ENCODE assay signal across 9 mouse cellular contexts in genomic region chr6:100025531-100025951, GRCm38 (mm10).
DNase-seq lines count a peak whose midpoint lies in the region; ATAC-seq lines count a peak whose summit lies in the region.
"Had no signal": no experiment of that assay in that cellular context is flagged by ENCODE, and none has a peak within 500 bp of the region (broad histone marks: within the 10 kb centered on the region; RNA-seq: fewer than 3 reads in every experiment).

No protein-coding gene starts in this region.

- intact Hi-C loops in left cerebral cortex, postnatal 4 days (cut with DNase I): no loop called here

- DNase-seq in adrenal gland, postnatal 10 days: peak; percentile 4
- DNase-seq in adrenal gland, adult 18-20 months (ENCODE audit: low spot score in 2 of 2): no peak
- peak; percentile 59 for DNase-seq in left cerebral cortex, postnatal 4 days
- no peak for DNase-seq in left cerebral cortex, adult 8-10 months (ENCODE audit: low spot score in 2 of 2)
- DNase-seq in gonadal fat pad, adult 2 months (ENCODE audit: low read depth): peak; percentile 63
- DNase-seq in heart, adult 8-10 months (ENCODE audit: low spot score): no peak

- WGBS in neural tube, embryonic 14.5 days: 35% methylated on average over 5 of the region's 5 CpGs

- no peaks in the 10 kb centered on the region for H3K9me3 ChIP-seq in neural tube, embryonic 14.5 days (ENCODE audit: control insufficient read depth, low read length)

- H3K9ac ChIP-seq in neural tube, embryonic 14.5 days (replicated peaks; ENCODE audit: low read depth, low read length): no peak overlapping the region
- H3K9ac ChIP-seq: liver, embryonic 14.5 days had no signal

- peak; percentile 70 for ATAC-seq in neural tube, embryonic 14.5 days (ENCODE audit: low read depth)
- ATAC-seq in frontal cortex, adult (ENCODE audit: low TSS enrichment): no peak

- H3K4me1 ChIP-seq in neural tube, embryonic 14.5 days (ENCODE audit: control insufficient read depth, insufficient read depth, low read length): no peaks in the 10 kb centered on the region

- no peaks in the 10 kb centered on the region for H3K27me3 ChIP-seq in neural tube, embryonic 14.5 days (ENCODE audit: control insufficient read depth, insufficient read depth, low read length)

- no peak overlapping the region for H3K27ac ChIP-seq in neural tube, embryonic 14.5 days (ENCODE audit: low read depth, low read length)
- H3K27ac ChIP-seq: liver, embryonic 14.5 days had no signal

- no peaks in the 10 kb centered on the region for H3K36me3 ChIP-seq in neural tube, embryonic 14.5 days (ENCODE audit: control insufficient read depth, insufficient read depth, low read length)

- no peak overlapping the region for H3K4me2 ChIP-seq in neural tube, embryonic 14.5 days (ENCODE audit: low read depth, low read length)

- H3K4me3 ChIP-seq in neural tube, embryonic 14.5 days (ENCODE audit: low read depth, low read length): no peak overlapping the region

Comparison
In these comparisons a context has a peak if more than half of its experiments do, and no peak if none do; other contexts are left out.
1. DNase-seq: peak in adrenal gland, postnatal 10 days (single experiment), left cerebral cortex, postnatal 4 days (single experiment) and gonadal fat pad, adult 2 months (single experiment); none in adrenal gland, adult 18-20 months (0 of 2), left cerebral cortex, adult 8-10 months (0 of 2) and heart, adult 8-10 months (single experiment).